Mouse (Mus musculus) left cerebral cortex, adult 9 months (tissue): Measurements from ENCODE around the gene Slc28a1.
A peak's percentile ranks its signal among the peaks of the same experiment; 100 is the strongest.
"Not testable (repeated sequence)": the region's sequence is repeated elsewhere in the genome, so short reads cannot be mapped to it uniquely, and the experiment has no call there.

ENCODE experiments used
- DNase-seq, 2 experiments: peaks; one replicate each; pipeline ENCODE4 v3.0.0; 2022; ENCODE audit warnings: low spot score in 2 of 2

Slc28a1 gene

GRCm38 (mm10) chr7:81167124-81167523, 52.5 kb downstream of the Slc28a1 start:
- peak in 1 of 2 experiments; percentile 51 for DNase-seq

GRCm38 (mm10) chr7:81169351-81169750, 54.8 kb downstream of the Slc28a1 start:
- no peak for DNase-seq

GRCm38 (mm10) chr7:81173931-81174330, 59.3 kb downstream of the Slc28a1 start:
- DNase-seq = no peak

- no peak for DNase-seq
These were observed 60.1 kb downstream of the Slc28a1 start for GRCm38 (mm10) chr7:81174654-81175053.

GRCm38 (mm10) chr7:81176187-81176769, 61.7 kb downstream of the Slc28a1 start:
- no peak for DNase-seq

GRCm38 (mm10) chr7:81179494-81179893, 64.9 kb downstream of the Slc28a1 start:
- DNase-seq = peak in 1 of 2 experiments; percentile 42

- no peak for DNase-seq
These were observed 68.0 kb downstream of the Slc28a1 start for GRCm38 (mm10) chr7:81182492-81183175.

GRCm38 (mm10) chr7:81183181-81183580, 68.6 kb downstream of the Slc28a1 start:
- DNase-seq = no peak

GRCm38 (mm10) chr7:81184136-81184535, 69.5 kb downstream of the Slc28a1 start:
- DNase-seq = no peak

GRCm38 (mm10) chr7:81184651-81185050, 70.1 kb downstream of the Slc28a1 start:
- DNase-seq = no peak

- not testable (repeated sequence) for DNase-seq
These were observed 71.4 kb downstream of the Slc28a1 start for GRCm38 (mm10) chr7:81186036-81186435.

GRCm38 (mm10) chr7:81189180-81189579, 74.6 kb downstream of the Slc28a1 start:
- DNase-seq = no peak

GRCm38 (mm10) chr7:81195509-81195908, 80.9 kb downstream of the Slc28a1 start:
- DNase-seq = no peak

GRCm38 (mm10) chr7:81196796-81197195, 82.2 kb downstream of the Slc28a1 start:
- DNase-seq = no peak

GRCm38 (mm10) chr7:81198538-81198937, 83.9 kb downstream of the Slc28a1 start:
- peak in 1 of 2 experiments; percentile 14 for DNase-seq

- DNase-seq = no peak
These were observed 84.5 kb downstream of the Slc28a1 start for GRCm38 (mm10) chr7:81199109-81199508.

- no peak for DNase-seq
These were observed 85.2 kb downstream of the Slc28a1 start for GRCm38 (mm10) chr7:81199757-81200156.

- DNase-seq = no peak
These were observed 87.8 kb downstream of the Slc28a1 start for GRCm38 (mm10) chr7:81202389-81202788.

- DNase-seq = not testable (repeated sequence)
These were observed 89.0 kb downstream of the Slc28a1 start for GRCm38 (mm10) chr7:81203576-81203975.

GRCm38 (mm10) chr7:81208944-81209343, 94.3 kb downstream of the Slc28a1 start:
- peak in 1 of 2 experiments; percentile 58 for DNase-seq

- no peak for DNase-seq
These were observed 95.5 kb downstream of the Slc28a1 start for GRCm38 (mm10) chr7:81209979-81210685.

GRCm38 (mm10) chr7:81211760-81212159, 97.2 kb downstream of the Slc28a1 start:
- DNase-seq = no peak

- no peak for DNase-seq
These were observed 97.7 kb downstream of the Slc28a1 start for GRCm38 (mm10) chr7:81212261-81212681.
